Mouse (Mus musculus): Measurements from ENCODE around the gene Aimp2. TPM values are rescaled to one million over a fixed set of nuclear protein-coding genes. Genes with fewer than 3 reads are reported as not detected.
A peak's percentile ranks its signal among the peaks of the same experiment; 100 is the strongest.

Aimp2 gene
- 86.5 and 92.8 TPM in 2 replicates for polyA plus RNA-seq (2015; fragmentation: Nextera tagmentation; extraction: Ambion mirVana)

DNA sequence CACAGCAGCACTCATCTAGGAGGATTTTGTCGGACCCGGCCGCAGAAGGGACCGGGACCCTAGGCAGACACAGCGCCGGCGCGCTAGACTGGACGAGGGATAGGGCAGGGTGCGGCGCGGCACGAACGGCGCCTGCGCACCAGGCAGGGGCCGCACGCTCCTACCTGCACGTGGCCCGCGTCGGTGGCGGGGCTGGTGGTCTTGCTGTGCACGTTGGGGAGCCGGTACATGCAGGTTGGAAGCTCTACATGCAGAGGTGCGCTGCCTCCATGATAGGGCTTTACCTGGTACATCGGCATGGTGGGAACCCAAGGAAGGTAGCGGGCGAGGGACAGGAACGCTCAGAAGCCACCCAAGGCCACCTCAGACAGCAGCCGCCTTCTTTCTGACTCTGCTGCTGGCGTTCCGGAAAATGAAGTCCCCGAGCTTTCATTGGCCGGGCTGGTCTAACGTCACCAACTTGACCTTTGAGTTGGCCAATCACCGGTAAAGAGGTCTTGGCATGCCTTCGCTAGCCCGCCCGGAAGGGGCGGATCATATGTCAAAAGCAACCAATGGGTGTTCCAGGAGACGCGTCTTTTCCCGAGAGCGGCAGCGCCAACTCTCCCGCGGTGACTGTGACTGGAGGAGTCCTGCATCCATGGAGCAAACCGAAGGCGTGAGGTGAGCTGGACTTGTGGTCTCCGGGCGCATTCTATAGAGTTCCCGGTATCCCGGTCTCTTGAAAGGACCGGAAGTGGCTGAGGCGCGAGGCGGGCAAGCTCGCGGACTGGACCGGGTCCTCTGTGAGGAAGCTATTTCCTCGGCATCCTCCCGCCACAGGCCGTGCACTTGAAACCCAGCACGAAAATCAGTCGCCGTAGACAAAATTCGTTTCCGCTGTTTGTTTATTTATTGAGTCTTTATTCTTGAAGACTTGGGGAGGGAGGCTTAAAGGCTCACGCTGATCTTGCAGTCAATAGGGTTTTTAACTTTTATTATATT is at the start of gene Aimp2, which contains the start of gene Pms2:
Gene Aimp2 (minus strand): TSS at position 431 of the 984 bp plus-strand sequence.
Gene Pms2 (plus strand): TSS at position 548 of the 984 bp plus-strand sequence.
- peak; percentile 100 for ATAC-seq (replicated peaks)
- WGBS = under 1% methylated on average over 70 of the region's 70 CpGs
- Histone ChIP-seq H3K4me1 (peaks cover 23% of the 10 kb centered on the region), H3K36me3 (peaks cover 20% of the 10 kb centered on the region), H3K9me3 (no peaks in the 10 kb centered on the region), H3K9ac (replicated peaks) (peak within 1 kb of the TSS; percentile 63), H3K4me2 (replicated peaks) (peak within 1 kb of the TSS; percentile 63), H3K4me3 (peak within 1 kb of the TSS; percentile 53), H3K27ac (replicated peaks) (peak within 1 kb of the TSS; percentile 91), H3K27me3 (no peaks in the 10 kb centered on the region)

DNA sequence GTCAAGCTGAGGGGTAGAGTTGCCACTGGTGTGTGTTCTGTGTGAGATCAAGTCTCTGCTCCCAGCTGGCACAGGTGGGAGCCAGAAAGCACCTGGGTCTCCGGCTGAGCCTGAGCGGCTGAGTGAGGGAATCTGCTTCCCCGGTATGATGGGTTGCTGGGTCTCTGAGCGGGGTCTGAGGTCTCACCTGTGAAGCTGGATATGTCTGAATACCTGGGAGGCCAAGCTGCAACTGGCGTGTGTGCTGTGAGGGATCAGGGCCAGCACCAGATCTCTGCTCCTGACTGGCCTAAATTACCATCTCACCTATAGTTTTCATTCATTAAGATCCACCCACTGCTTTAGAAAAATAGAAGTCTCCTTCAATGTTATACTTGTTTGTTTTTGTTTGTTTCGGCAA is 47.5 kb upstream of the Aimp2 start:
- ATAC-seq (replicated peaks) = no peak
- 94% methylated on average over 6 of the region's 6 CpGs for WGBS
- no peaks in the 10 kb centered on the region for H3K4me1 ChIP-seq
- 0 out of 2 replicates have a peak, but pooled peaks cover 4% of the 10 kb centered on the region for H3K36me3 ChIP-seq
- H3K4me3 ChIP-seq = no peak overlapping the region
- no peaks in the 10 kb centered on the region for H3K27me3 ChIP-seq
- H3K27ac ChIP-seq (replicated peaks) = no peak overlapping the region
- H3K9me3 ChIP-seq = no peaks in the 10 kb centered on the region
- H3K4me2 ChIP-seq (replicated peaks) = no peak overlapping the region
- H3K9ac ChIP-seq (replicated peaks) = no peak overlapping the region

DNA sequence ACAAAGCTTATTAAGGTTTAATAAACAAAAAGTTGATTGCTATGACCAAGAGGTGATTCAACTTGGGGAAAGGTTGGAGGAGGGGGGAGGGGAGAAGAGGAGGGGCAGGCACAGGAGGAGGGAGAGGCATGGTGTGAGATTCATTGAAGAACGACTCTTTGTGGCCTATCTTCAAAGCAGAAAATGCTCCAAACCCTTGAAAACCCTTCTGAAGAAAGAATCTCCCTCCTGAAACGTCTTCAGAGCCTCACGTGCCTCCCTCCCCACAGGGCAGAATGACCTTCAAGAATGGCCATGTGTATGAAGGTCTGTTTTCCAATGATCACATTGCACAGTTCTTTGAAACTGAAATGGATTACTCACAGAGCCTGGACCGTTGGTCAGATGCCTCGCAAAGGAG is 40.4 kb upstream of the Aimp2 start:
- Histone ChIP-seq H3K9ac (replicated peaks) (no peak overlapping the region), H3K9me3 (no peaks in the 10 kb centered on the region), H3K27me3 (no peaks in the 10 kb centered on the region), H3K4me1 (no peaks in the 10 kb centered on the region), H3K4me2 (replicated peaks) (no peak overlapping the region), H3K36me3 (no peaks in the 10 kb centered on the region), H3K4me3 (no peak overlapping the region), H3K27ac (replicated peaks) (no peak overlapping the region)
- WGBS = 41% methylated on average over 5 of the region's 5 CpGs
- ATAC-seq (replicated peaks) = no peak

DNA sequence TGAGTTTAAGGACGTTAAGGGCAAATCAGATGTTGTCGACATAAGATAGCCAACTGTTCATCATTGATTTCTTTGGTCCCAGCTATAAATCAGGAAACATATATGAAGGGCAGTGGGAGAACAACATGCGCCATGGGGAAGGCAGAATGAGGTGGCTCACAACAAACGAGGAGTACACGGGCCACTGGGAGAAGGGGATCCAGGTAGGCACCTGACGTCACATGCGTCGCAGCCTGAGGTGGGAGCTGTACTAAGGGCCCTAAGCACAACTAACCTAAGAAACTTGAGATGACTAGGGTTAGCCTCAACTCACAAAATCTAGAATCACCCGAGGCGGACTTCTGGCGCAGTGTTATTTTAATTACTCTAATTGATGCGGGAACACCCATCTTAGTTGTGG is 38.7 kb upstream of the Aimp2 start:
- Histone ChIP-seq H3K9ac (replicated peaks) (no peak overlapping the region), H3K9me3 (no peaks in the 10 kb centered on the region), H3K4me3 (no peak overlapping the region), H3K4me1 (no peaks in the 10 kb centered on the region), H3K36me3 (no peaks in the 10 kb centered on the region), H3K27ac (replicated peaks) (no peak overlapping the region), H3K27me3 (no peaks in the 10 kb centered on the region), H3K4me2 (replicated peaks) (no peak overlapping the region)
- WGBS = 91% methylated on average over 12 of the region's 12 CpGs
- ATAC-seq (replicated peaks) = no peak

DNA sequence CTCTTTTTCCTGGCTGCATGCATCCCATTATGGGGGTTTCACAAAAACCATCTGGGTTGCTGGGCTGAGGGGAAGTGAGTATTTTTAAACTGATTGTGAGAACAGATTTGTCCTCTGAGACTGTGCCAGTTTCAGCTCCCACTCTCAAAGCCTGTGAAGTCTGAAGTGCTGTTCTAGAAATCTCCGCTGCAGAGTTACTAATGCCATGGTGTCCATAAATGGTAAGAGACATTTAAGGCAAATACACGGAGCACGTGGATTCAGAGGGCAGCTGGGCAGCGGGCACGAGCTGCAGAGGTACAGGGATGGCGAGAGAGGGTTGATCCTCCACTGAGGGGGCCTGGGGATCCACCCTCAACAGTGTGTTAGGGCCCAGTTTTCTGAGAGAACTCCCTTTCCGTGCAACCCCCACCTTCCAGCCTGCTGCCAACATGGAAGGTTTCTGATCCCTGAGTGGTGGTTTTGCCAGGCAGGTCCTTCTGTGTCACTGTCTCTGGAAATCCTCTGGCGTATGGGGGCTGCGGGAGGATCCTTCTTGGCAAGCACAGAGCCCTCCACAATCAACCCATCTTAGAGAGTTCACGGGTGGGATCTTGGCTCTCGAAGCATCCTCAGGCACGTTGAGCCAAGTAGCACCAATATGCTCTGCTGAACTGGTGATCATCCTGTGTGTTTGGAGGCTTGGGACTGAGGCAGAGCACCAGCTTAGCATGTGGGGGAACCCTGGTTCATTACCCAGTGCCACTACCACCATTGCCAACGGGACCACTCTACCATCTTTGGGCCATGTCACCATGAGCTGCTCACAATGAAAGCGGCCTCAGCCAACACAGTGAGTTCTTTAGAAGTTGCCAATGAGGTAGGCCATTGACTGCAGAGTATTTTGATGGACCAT is 33.8 kb upstream of the Aimp2 start:
- WGBS = 82% methylated on average over 14 of the region's 14 CpGs
- Histone ChIP-seq H3K9me3 (no peaks in the 10 kb centered on the region), H3K27me3 (no peaks in the 10 kb centered on the region), H3K9ac (replicated peaks) (no peak overlapping the region), H3K4me1 (no peaks in the 10 kb centered on the region; the same call in 1 of the 2 replicates), H3K27ac (replicated peaks) (peak overlapping the region; percentile 89), H3K4me2 (replicated peaks) (0 out of 2 replicates have a peak overlapping the region, but pooled peaks have one; percentile 6), H3K36me3 (no peaks in the 10 kb centered on the region), H3K4me3 (no peak overlapping the region)
- ATAC-seq (replicated peaks) = peak; percentile 70; the same call in 1 of the 2 replicates

DNA sequence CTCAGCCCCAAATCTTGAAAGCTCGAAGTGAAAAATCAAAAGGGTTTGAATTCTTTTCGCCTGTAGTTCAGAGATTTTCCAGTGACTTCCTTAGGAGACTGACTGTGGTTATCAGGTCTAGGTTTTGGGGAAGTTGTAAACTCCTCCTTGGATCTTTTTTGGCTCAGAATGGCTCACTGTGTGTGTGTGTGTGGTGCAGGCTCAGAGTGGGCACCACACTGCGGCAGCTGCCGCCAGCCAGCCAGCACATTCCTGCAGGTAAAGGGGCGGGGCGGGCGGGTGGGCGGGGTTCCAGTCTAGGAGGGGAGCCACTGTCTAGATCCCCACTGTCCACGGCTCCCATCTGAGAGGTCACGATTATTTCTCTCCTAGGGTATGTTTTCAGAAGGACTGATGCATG is 31.9 kb upstream of the Aimp2 start:
- Histone ChIP-seq H3K9ac (replicated peaks) (no peak overlapping the region), H3K27ac (replicated peaks) (no peak overlapping the region), H3K36me3 (no peaks in the 10 kb centered on the region), H3K4me1 (no peaks in the 10 kb centered on the region; the same call in 1 of the 2 replicates), H3K4me2 (replicated peaks) (no peak overlapping the region), H3K9me3 (no peaks in the 10 kb centered on the region), H3K27me3 (no peaks in the 10 kb centered on the region), H3K4me3 (no peak overlapping the region)
- WGBS = 20% methylated on average over 10 of the region's 10 CpGs
- ATAC-seq (replicated peaks) = no peak

DNA sequence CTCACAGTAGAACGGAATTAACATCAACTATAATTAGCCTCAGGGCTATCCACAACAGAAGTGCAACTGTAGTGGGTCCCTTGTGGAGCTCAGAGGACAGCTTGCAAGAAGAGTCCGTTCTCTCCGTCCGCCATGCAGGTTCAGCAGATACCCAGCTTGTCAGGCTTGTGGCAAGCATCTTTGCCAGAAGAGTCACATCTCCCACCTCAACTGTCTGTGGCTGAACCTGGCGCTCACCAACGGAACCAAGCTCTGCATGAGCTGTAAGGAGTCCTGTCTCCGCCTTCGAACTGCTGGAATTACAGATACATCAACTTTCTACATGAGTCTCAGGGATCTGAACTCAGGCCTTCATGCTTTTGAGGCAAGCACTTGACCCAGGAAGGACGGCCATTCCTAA is 26.5 kb upstream of the Aimp2 start:
- peaks cover 3% of the 10 kb centered on the region; the same call in 1 of the 2 replicates for H3K4me1 ChIP-seq
- H3K4me3 ChIP-seq = no peak overlapping the region
- no peak overlapping the region for H3K27ac ChIP-seq (replicated peaks)
- no peaks in the 10 kb centered on the region for H3K27me3 ChIP-seq
- no peak overlapping the region for H3K4me2 ChIP-seq (replicated peaks)
- no peaks in the 10 kb centered on the region for H3K9me3 ChIP-seq
- ATAC-seq (replicated peaks) = no peak
- H3K9ac ChIP-seq (replicated peaks) = no peak overlapping the region
- H3K36me3 ChIP-seq = peaks cover 8% of the 10 kb centered on the region
- WGBS = 89% methylated on average over 9 of the region's 9 CpGs

DNA sequence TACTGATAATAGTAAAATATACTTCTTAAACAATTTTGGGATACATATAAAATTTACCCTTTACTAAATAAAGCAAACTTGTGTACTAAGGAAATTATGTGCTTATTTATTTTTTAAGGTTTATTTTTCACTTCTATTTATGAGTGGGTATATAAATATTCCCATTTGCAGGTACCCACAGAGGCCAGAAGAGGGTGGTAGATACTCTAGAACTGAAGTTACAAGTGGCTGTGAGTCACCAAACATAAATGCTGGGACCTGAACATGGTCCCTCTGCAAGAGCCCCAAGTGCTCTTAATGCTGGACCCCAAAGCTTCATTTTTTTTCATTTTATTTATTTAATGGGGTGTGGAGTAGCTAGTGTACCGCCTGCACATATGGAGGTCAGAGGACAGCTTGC is 24.2 kb upstream of the Aimp2 start:
- 86% methylated on average over 1 of the region's 1 CpGs for WGBS
- Histone ChIP-seq H3K4me1 (peaks cover 3% of the 10 kb centered on the region; the same call in 1 of the 2 replicates), H3K27me3 (no peaks in the 10 kb centered on the region), H3K36me3 (peaks cover 29% of the 10 kb centered on the region), H3K4me2 (replicated peaks) (no peak overlapping the region), H3K27ac (replicated peaks) (no peak overlapping the region), H3K9me3 (no peaks in the 10 kb centered on the region), H3K9ac (replicated peaks) (no peak overlapping the region), H3K4me3 (no peak overlapping the region)
- no peak for ATAC-seq (replicated peaks)

DNA sequence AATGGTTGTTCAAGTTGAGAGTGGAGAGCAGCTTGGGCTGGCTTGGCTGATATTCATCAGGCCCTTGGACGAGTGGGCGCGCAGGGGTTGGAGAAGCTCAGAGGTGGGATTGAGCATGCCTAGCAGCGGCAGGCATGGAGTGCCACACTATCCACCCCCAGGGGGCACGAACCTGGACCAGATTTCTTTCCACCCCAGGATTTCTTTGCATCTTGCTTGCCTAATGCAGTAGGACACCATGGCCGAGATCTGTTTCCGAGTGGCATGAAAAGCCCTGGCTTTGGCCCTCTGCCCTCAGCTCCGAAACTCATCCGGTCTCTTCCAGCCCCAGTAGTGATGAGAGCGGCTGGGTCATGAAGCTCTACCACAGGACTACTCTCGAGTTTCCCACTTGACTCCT is 23.8 kb upstream of the Aimp2 start:
- WGBS = 87% methylated on average over 11 of the region's 11 CpGs
- H3K4me2 ChIP-seq (replicated peaks) = 0 out of 2 replicates have a peak overlapping the region, but pooled peaks have one; percentile 12
- H3K9ac ChIP-seq (replicated peaks) = no peak overlapping the region
- peaks cover 3% of the 10 kb centered on the region; the same call in 1 of the 2 replicates for H3K4me1 ChIP-seq
- no peaks in the 10 kb centered on the region for H3K27me3 ChIP-seq
- no peak overlapping the region for H3K27ac ChIP-seq (replicated peaks)
- H3K9me3 ChIP-seq = no peaks in the 10 kb centered on the region
- 0 out of 2 replicates have a peak overlapping the region, but pooled peaks have one; percentile 7 for H3K4me3 ChIP-seq
- no peak for ATAC-seq (replicated peaks)
- H3K36me3 ChIP-seq = peaks cover 33% of the 10 kb centered on the region

DNA sequence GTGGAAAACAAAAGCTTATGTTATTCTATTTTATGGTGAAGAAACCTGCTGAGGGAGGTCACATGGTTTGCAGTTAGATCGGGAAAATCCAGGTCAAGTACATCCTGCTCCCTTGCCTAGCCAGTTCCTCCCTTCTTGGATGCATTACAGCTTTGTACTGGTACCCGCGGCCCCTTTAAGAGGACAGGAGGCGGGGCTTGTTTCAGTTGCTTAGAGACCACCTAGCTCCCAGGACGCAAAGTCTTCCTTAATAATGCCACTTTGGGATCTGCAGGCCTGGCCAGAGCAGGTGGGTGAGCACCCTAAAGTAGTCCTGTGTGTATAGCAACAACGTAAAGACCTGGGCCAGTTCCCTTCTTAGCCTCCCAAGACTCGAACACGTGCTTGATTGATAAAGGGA is 23.2 kb upstream of the Aimp2 start, which contains the start of gene Rsph10b:
Gene Rsph10b (plus strand): TSS at position 205 of the 400 bp plus-strand sequence.
- peaks cover 3% of the 10 kb centered on the region; the same call in 1 of the 2 replicates for H3K4me1 ChIP-seq
- H3K9me3 ChIP-seq = no peaks in the 10 kb centered on the region
- H3K27me3 ChIP-seq = no peaks in the 10 kb centered on the region
- H3K27ac ChIP-seq (replicated peaks) = no peak within 1 kb of the TSS
- 12% methylated on average over 8 of the region's 8 CpGs for WGBS
- no peak within 1 kb of the TSS for H3K9ac ChIP-seq (replicated peaks)
- peak within 1 kb of the TSS; percentile 7; the same call in 1 of the 2 replicates for H3K4me3 ChIP-seq
- H3K4me2 ChIP-seq (replicated peaks) = peak within 1 kb of the TSS; percentile 12; the same call in 1 of the 2 replicates
- peaks cover 39% of the 10 kb centered on the region for H3K36me3 ChIP-seq
- ATAC-seq (replicated peaks) = no peak

DNA sequence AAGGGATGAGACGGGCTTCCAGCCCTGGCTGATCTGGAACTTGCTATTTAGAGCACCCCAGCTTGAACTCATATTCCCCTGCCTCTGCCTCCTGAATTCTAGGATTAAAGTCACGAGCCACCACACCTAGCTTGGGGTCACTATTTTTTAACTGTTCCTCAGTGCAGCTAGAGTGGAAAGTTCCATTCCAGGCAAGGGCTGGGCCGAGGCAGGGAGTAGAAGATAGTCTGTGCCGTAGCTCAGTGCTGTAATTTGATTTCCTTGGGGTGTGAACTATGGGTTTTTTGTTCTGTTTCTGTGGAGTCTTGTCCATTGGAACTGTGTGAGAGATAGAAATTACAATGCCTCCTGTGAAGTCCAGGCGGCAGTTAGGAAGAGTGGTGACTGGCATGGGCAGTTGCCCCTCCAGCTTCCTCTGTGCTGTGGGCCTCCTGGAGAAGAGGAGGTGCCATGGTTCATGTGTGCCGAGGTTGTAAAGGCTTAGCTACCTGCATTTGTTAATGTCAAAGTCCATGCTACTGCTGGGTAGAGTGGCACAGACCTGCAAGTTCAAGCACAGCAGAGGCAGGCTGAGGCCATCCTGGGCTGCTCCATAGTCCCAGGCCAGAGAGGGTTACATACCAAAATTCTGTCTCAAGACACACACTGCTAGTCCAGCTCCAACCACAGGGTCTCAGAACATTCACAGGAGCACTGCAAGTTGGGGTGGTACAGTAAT is 22.4 kb upstream of the Aimp2 start:
- H3K9ac ChIP-seq (replicated peaks) = no peak overlapping the region
- H3K36me3 ChIP-seq = peaks cover 39% of the 10 kb centered on the region
- ATAC-seq (replicated peaks) = no peak
- 83% methylated on average over 6 of the region's 6 CpGs for WGBS
- H3K4me3 ChIP-seq = no peak overlapping the region
- H3K4me1 ChIP-seq = peaks cover 3% of the 10 kb centered on the region; the same call in 1 of the 2 replicates
- H3K27me3 ChIP-seq = no peaks in the 10 kb centered on the region
- H3K27ac ChIP-seq (replicated peaks) = no peak overlapping the region
- H3K4me2 ChIP-seq (replicated peaks) = no peak overlapping the region
- H3K9me3 ChIP-seq = no peaks in the 10 kb centered on the region

Measured in forebrain, embryonic 15.5 days (tissue).